Mouse (Mus musculus) spleen, adult 12 weeks (tissue): ENCODE data around the gene Slc35e3.
"Not testable (repeated sequence)": the region's sequence is repeated elsewhere in the genome, so short reads cannot be mapped to it uniquely, and the experiment has no call there.

Experiments used
- DNase-seq: peaks from one replicate; pipeline ENCODE4 v3.0.0; 2022; ENCODE audit warnings: low spot score

Gene Slc35e3

DNA sequence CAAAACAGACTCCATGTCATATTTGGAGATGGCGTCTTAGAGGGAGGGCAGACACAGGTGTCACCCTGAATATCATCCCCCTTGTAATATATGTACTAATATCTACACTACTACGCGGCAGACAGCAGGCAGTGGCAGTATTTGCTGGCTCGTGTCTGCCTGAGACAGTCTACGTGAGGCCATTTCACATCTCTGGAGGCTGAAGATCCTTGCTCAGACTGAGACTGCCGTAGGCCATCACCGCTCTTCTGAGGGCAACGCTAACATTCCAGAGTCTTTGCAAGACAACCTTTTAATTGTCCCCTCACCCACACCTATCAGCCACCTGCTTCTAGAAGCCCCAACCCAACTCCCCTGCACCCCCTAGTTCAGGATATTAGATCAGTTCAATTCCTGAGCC, 32.7 kb downstream of the Slc35e3 start:
- no peak for DNase-seq

DNA sequence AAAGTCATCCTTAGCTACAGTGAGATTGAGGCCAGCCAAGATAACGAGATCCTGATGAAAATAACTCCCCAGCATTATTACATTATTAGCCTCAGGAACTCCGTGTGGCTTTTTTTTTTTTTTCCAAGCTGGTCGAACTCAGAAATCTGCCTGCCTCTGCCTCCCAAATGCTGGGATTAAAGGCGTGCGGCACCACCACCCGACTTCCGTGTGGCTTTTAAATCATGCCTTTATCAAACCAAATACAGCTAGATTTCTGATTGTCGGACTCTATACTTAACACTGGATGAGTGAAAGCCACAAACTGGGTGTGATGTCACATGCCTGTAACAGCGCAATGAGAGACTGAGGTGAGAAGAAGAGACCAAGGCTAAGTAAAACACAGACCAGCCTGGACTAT, 33.3 kb downstream of the Slc35e3 start:
- DNase-seq = no peak

- no peak for DNase-seq
Measured at GRCm38 (mm10) chr10:117712191-117712754, 33.9 kb downstream of the Slc35e3 start.

DNA sequence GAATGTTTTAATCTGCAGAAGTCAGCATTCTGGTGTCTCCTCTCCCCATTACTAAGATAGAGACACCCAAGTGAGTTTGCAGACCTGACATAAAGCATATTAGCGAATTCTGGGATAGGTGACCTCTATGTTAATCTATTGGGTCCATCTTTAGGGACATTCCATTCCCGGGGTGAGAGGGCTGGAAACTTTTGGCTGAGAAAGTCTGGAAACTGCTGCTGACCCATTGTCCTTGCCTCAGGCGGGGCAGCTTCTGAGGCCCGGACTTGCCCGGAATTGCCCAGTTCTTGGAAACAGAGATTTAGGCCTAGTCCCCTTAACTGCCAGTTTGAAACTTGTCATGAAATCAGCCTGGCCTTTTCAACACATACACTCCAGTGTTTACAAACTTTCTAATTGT, 34.8 kb downstream of the Slc35e3 start:
- no peak for DNase-seq

DNA sequence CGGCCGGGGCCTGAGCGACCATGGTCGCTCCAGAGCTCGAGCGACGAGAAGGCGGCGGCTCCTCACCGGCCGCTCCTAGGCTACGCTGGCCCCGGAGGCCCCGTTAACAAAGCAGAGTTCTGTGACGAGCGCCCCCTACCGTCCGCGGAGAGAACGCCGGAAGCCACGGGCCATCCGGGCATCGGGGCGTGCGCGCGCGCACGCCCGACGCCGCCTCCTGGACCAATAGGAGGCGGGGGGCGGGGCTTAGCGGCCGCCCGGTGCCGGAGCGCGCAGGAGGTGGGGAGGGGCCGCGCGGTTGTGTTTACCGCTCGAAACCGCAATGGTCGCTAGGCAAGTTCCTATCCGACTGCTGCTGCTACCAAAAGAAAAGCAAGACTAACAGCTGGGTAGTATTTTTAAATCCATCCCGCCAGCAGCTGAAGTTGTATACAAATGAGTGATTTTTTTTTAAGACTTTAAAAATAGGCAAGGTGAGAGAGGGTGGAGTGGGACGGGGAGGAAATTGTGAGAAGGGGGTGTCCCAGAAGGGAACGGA, 35.5 kb downstream of the Slc35e3 start, which contains the start of gene Mdm2:
TSS of gene Mdm2 (minus strand) at position 155 of the 538 bp plus-strand sequence.
- peak; percentile 96 for DNase-seq

- DNase-seq = peak; percentile 68
Measured at GRCm38 (mm10) chr10:117709930-117710603, 36.1 kb downstream of the Slc35e3 start.

DNA sequence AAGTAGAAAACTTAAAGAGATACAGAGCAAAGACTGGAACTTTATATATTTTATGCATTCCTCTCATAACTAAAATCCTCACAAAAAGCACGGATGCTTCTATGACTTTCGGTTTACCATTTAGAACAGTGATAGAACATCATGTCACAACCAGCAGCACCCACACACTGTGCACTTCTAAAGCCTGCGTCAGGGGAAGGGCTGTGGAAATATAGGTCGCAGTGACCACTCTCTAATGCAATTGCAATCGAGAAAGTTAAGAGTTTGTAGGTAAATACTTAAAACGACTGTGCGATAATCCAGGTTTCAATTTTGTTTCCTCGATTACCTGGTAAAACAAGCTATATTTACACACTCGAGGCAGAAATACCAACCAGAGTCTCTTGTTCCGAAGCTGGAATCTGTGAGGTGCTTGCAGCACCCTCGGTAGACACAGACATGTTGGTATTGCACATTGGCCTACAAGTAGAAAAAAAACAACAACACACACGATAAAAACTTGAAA, 36.8 kb downstream of the Slc35e3 start:
- DNase-seq = no peak

DNA sequence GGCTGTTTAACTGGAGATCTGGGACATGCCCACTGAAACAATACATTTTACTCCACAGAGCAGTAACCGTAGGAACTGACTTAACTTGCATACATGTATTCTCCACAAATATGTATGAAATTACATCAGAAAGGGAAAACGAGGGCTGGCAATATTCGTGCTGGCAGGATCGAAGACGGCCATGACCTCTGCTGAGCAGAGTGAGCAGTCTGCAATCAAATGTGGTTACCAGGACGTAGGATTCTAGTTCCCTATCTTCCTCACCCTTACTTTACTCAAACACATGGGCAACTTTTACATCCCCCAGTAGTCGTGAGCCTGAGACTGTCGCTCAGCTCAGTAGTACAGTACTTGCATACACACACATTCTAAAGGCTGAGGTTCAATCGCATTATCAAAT, 37.3 kb downstream of the Slc35e3 start:
- no peak for DNase-seq

- DNase-seq = no peak
Measured at GRCm38 (mm10) chr10:117708376-117708775, 37.8 kb downstream of the Slc35e3 start.

GRCm38 (mm10) chr10:117707114-117707838, 38.9 kb downstream of the Slc35e3 start:
- DNase-seq = no peak

- no peak for DNase-seq
Measured at GRCm38 (mm10) chr10:117706440-117706839, 39.7 kb downstream of the Slc35e3 start.

GRCm38 (mm10) chr10:117705806-117706205, 40.4 kb downstream of the Slc35e3 start:
- no peak for DNase-seq

GRCm38 (mm10) chr10:117704964-117705335, 41.2 kb downstream of the Slc35e3 start:
- DNase-seq = no peak

DNA sequence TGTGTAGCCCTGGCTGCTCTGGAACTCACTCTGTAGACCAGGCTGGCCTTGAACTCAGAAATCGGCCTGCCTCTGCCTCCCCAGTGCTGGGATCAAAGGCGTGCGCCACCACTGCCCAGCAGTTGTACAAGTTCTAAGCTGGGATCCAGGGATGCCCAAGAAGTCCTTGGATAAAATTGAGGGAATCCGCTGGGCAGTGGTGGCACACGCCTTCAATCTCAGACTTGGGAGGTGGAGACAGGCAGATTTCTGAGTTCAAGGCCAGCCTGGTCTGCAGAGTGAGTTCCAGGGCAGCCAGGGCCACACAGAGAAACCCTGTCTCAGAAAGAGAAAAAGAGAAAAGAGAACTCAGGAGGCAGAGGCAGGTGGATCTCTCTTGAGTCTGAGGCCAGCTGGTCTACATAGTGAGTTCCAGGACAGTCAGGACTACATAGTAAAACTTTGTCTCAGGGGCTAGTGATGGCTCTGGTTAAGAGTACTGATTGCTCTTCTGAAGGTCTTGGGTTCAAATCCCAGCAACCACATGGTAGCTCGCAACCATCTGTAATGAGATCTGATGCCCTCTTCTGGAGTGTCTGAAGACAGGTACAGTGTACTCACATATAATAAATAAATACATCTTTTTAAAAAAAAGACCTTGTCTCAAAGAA, 41.7 kb downstream of the Slc35e3 start:
- DNase-seq = not testable (repeated sequence)

GRCm38 (mm10) chr10:117703506-117703905, 42.7 kb downstream of the Slc35e3 start:
- no peak for DNase-seq

- no peak for DNase-seq
Measured at GRCm38 (mm10) chr10:117702024-117702833, 43.9 kb downstream of the Slc35e3 start.

DNA sequence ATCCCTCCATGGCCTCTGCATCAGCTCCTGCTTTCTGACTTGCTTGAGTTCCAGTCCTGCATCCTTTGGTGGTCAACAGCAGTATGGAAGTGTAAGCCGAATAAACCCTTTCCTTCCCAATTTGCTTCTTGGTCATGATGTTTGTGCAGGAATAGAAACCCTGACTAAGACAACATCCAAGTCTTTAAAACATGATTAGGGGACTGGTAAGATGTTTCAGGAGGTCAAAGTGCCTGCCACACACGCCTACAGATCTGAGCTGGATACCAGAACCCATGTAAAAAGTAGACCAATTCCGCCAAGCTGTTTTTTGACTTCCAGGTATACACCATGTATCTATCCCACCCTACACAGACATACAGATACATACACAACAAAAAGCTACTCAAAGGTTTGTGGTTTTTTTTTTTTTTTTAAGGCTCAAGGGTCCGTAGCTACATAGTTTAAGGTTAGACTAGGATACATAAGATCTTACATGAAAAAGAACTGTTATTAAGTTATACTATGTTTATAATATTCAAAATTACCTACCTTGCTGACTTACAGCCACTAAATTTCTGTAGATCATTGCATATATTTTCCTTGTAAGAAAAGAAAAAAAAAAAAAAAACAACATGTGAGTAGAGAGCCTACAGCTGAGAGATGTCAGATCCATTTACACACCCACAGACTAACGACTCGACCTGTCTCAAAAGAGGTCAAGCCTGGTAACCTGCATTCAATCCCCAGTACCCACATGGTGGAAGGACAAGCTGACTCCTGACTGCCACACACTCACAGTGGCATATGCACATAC, 44.9 kb downstream of the Slc35e3 start:
- DNase-seq = no peak

DNA sequence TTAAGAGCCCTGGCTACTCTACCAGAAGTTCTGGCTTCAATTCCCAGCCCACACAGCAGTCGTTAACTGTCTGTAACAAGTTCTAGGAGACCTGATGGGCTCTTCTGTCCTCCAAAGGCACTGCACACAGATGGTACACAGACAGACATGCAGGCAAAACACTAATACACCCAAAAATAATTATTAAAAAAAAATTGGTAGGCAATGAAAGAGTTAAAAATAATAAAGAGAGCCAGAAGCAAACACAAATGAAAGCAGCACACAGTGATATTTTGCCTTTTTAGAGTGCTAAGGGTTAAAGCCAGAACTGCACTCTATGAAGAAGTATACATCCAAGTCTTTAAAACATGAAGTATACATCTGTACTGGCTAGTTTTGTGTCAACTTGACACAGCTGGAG, 45.7 kb downstream of the Slc35e3 start:
- DNase-seq = no peak

- no peak for DNase-seq
Measured at GRCm38 (mm10) chr10:117699914-117700313, 46.3 kb downstream of the Slc35e3 start.

- no peak for DNase-seq
Measured at GRCm38 (mm10) chr10:117698313-117699138, 47.6 kb downstream of the Slc35e3 start.
